Mouse (Mus musculus): ENCODE results near the gene Fggy.

Fggy gene

DNA sequence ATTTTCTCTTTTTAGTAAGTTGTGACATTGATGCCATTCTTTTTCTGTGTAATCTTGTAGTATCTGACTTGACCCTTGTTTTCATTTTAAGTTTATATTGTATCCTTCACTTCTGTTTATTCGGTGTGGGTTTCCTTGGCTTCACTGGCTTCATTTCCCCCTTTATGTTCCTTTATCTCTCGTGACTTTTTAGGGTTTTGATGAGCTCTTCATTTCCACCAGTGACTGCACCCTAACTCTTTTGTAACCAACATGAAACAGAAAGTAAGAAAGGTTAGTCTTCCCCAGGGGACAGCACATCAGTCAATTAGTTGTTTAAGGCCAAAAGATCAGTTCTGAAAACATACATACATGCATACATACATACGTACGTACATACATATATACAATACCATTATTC is 130.9 kb downstream of the Fggy start:
- in situ Hi-C loops (cut with MboI; ENCODE audit: low pct_unique_long_range_greater_than_20kb in 1 of 2, low sequenced_read_pairs in 2 of 2, unreplicated experiment in 1 of 2) = no loop called here

DNA sequence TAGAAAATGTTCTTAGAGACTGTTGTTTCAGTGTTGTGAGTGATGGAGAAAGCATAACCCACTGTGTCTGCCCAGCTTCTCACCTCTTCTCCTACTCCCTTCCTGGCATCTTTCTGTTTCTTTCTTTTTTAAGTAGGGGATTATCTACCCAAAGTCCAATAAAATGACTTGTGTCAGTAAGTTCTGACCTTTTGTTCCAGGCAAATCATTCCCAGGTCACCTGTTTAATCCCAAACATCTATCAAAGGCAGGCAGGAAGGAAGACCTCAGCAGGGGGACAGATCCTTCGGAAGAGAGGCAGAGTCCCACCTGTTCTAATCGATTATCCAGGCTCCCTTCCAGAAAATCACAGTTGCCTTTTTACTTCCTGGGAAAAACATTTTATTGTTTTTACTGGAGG is 143.1 kb downstream of the Fggy start:
- in situ Hi-C loops (cut with MboI; ENCODE audit: low pct_unique_long_range_greater_than_20kb in 1 of 2, low sequenced_read_pairs in 2 of 2, unreplicated experiment in 1 of 2) = no loop called here

GRCm38 (mm10) chr4:95707941-95708897 is 150.9 kb downstream of the Fggy start:
- in situ Hi-C loops (cut with MboI; ENCODE audit: low pct_unique_long_range_greater_than_20kb in 1 of 2, low sequenced_read_pairs in 2 of 2, unreplicated experiment in 1 of 2) = no loop called here

- in situ Hi-C loops (cut with MboI; ENCODE audit: low pct_unique_long_range_greater_than_20kb in 1 of 2, low sequenced_read_pairs in 2 of 2, unreplicated experiment in 1 of 2) = no loop called here
Observed at GRCm38 (mm10) chr4:95709750-95710149, 152.4 kb downstream of the Fggy start.

GRCm38 (mm10) chr4:95712802-95713201 is 155.5 kb downstream of the Fggy start:
- in situ Hi-C loops (cut with MboI; ENCODE audit: low pct_unique_long_range_greater_than_20kb in 1 of 2, low sequenced_read_pairs in 2 of 2, unreplicated experiment in 1 of 2) = no loop called here

GRCm38 (mm10) chr4:95713271-95713670 is 156.0 kb downstream of the Fggy start:
- in situ Hi-C loops (cut with MboI; ENCODE audit: low pct_unique_long_range_greater_than_20kb in 1 of 2, low sequenced_read_pairs in 2 of 2, unreplicated experiment in 1 of 2) = no loop called here

DNA sequence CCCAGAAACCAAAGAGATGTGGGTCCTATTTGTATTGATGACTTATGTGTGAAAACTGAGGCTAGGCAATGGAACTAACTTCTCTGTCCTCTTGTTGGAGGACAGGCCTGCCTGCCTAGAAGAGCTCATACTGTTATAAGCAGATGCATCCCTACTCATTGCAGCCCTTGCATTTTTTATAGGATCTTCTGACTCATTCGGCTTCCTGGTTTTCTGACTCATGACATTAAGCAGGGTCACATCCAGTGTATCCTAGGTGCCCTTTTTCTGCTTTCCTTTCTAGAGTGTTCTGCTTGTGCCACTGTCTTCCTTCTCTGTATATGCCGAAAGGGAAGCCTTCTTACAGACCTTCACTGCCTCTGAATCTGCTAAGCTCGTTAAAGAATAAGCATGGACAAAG is 158.8 kb downstream of the Fggy start:
- in situ Hi-C loops (cut with MboI; ENCODE audit: low pct_unique_long_range_greater_than_20kb in 1 of 2, low sequenced_read_pairs in 2 of 2, unreplicated experiment in 1 of 2) = no loop called here

- in situ Hi-C loops (cut with MboI; ENCODE audit: low pct_unique_long_range_greater_than_20kb in 1 of 2, low sequenced_read_pairs in 2 of 2, unreplicated experiment in 1 of 2) = no loop called here
Observed at GRCm38 (mm10) chr4:95723615-95724014, 166.3 kb downstream of the Fggy start.

- in situ Hi-C loops (cut with MboI; ENCODE audit: low pct_unique_long_range_greater_than_20kb in 1 of 2, low sequenced_read_pairs in 2 of 2, unreplicated experiment in 1 of 2) = no loop called here
Observed at GRCm38 (mm10) chr4:95726361-95726760, 169.1 kb downstream of the Fggy start.

DNA sequence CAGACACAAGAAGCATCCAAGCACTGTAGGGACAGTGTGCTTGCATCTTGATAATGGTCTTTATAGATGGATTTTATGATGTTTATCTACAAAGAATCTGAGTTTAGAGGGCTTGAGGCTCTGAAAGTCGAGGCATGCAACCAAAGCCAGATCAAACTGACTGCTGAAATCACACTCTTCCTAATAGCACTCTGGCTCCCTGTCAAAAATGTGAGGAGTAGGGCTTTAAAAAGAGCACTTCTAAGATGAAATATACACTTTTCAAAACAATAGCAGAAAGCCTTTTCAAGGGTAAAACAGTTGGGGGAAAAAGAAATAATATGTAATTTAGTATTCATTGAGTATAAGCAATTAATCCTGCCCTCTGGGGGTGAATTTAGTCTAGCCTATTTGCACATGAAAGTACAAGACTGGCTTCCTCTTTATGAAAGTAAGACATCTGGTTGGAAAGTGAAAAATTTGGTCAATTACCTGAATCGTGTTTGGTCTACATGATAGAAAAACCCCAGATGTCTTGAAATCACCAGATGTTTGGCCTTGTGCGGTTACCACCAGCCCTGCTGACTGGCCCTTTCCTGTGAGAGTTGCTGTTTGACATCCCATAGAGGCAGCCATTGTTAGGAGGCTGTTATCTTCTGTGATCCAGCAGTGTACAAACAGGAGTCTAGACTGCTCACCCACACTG is 172.0 kb downstream of the Fggy start:
- in situ Hi-C loops (cut with MboI; ENCODE audit: low pct_unique_long_range_greater_than_20kb in 1 of 2, low sequenced_read_pairs in 2 of 2, unreplicated experiment in 1 of 2) = no loop called here

DNA sequence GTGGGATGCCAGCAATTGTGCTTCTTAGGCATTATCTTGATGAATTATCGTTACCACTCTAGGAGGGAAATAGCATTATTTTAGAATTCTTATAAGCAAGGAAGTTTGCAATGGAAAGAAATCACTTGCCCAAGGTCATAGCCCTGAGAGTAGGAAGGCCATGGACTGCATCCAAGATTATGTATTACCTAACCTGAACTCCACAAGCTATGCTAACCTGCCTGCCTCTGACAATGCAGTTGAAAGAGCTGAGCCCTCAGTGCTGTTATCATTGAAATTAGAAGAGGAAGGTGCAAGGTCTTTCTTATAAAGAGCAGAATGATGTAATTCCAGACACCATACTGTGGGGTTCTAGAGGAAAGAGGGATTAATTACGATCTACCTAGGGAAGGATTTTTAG is 173.8 kb downstream of the Fggy start:
- in situ Hi-C loops (cut with MboI; ENCODE audit: low pct_unique_long_range_greater_than_20kb in 1 of 2, low sequenced_read_pairs in 2 of 2, unreplicated experiment in 1 of 2) = no loop called here

DNA sequence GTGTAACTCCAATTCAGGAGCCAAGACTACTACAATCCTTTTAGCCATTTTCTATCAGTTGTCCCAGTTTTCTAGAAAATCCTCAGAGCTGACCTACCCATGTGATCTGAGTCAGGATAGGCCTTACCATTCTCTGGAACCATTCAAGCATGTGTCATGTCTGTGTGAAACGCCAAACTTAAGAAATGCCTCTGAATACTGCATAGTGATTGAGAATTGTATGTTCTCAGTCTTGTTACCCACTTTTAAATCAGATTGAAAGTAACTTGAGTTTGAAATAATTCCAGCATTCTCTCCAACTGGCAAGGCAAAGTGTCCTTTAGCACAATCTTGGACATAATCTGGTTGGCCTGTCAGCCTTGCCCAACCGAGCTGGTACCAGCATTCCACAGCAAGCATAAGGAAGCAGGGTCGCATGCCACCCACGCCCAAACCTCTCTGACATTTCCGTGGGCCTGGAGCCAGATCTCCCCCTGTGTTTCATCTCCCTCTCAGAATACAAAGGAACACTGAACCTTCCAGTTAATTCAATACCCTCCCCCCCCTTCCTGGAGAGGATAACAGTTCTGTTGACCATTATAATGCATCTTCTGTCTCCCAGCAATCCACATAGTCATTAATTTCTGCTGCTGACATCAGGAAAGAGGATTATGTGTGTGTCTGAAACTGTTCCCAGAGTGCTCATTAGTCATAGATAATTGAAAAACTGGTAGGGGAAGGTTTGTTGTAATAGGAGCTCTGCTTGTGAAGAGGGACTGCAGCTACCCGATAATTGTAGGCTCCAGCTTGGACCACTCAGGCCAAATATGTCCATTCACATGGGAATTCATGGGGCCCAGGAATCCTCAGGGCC is 176.3 kb downstream of the Fggy start:
- in situ Hi-C loops (cut with MboI; ENCODE audit: low pct_unique_long_range_greater_than_20kb in 1 of 2, low sequenced_read_pairs in 2 of 2, unreplicated experiment in 1 of 2) = no loop called here

GRCm38 (mm10) chr4:95735967-95736366 is 178.7 kb downstream of the Fggy start:
- in situ Hi-C loops (cut with MboI; ENCODE audit: low pct_unique_long_range_greater_than_20kb in 1 of 2, low sequenced_read_pairs in 2 of 2, unreplicated experiment in 1 of 2) = no loop called here

DNA sequence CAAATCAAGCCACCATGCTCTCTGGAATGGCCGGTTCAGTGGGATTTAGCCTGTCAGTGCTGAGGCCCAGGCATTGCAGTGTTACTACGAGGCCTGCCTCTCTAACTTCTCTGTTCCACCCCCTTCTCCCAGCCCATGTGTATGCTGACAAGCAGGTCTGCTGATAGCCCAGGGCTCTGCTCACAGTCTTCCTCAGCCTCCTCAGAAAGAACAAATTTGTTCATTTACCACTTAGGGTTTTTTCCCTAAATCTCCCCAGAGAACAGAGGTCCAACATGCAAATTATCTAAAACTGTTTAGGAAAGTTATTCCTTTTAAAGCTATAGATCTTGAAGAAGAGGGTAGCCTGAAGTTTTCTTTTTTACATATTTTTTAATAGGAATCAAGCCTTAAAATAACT is 179.4 kb downstream of the Fggy start:
- in situ Hi-C loops (cut with MboI; ENCODE audit: low pct_unique_long_range_greater_than_20kb in 1 of 2, low sequenced_read_pairs in 2 of 2, unreplicated experiment in 1 of 2) = no loop called here

- in situ Hi-C loops (cut with MboI; ENCODE audit: low pct_unique_long_range_greater_than_20kb in 1 of 2, low sequenced_read_pairs in 2 of 2, unreplicated experiment in 1 of 2) = no loop called here
Observed at GRCm38 (mm10) chr4:95738179-95738578, 180.9 kb downstream of the Fggy start.

DNA sequence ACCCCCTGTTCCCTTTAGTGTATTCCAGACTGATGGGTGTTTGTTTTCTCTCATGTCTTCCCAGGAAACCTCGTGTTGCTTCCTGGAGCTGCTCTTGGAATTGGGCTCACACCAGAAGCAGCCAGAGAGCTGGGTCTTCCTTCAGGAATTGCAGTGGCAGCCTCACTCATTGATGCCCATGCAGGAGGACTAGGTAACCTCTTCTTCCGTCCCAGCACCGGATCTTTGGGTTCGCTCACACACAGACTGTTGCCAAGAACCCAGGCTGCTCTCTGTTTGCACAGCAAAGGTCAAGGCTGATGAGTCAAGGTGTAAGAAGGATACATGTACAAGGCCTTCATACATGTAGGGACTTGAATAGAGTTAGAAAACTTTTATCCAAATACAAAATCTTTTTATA is 181.4 kb downstream of the Fggy start:
- in situ Hi-C loops (cut with MboI; ENCODE audit: low pct_unique_long_range_greater_than_20kb in 1 of 2, low sequenced_read_pairs in 2 of 2, unreplicated experiment in 1 of 2) = no loop called here

- in situ Hi-C loops (cut with MboI; ENCODE audit: low pct_unique_long_range_greater_than_20kb in 1 of 2, low sequenced_read_pairs in 2 of 2, unreplicated experiment in 1 of 2) = no loop called here
Observed at GRCm38 (mm10) chr4:95741115-95741734, 183.9 kb downstream of the Fggy start.

GRCm38 (mm10) chr4:95742986-95743385 is 185.7 kb downstream of the Fggy start:
- in situ Hi-C loops (cut with MboI; ENCODE audit: low pct_unique_long_range_greater_than_20kb in 1 of 2, low sequenced_read_pairs in 2 of 2, unreplicated experiment in 1 of 2) = no loop called here

- in situ Hi-C loops (cut with MboI; ENCODE audit: low pct_unique_long_range_greater_than_20kb in 1 of 2, low sequenced_read_pairs in 2 of 2, unreplicated experiment in 1 of 2) = no loop called here
Observed at GRCm38 (mm10) chr4:95746954-95747353, 189.6 kb downstream of the Fggy start.
